Mouse (Mus musculus) monocyte, adult 59 days (primary cell): ENCODE data around the gene Gmds. TPM values are rescaled to one million over a fixed set of nuclear protein-coding genes. Genes with fewer than 3 reads are reported as not detected.

Source experiments
- total RNA-seq, 2 experiments: library from RNA; stranded (reverse); gene quantifications; one replicate each; pipeline ENCODE4 v1.2.4; 2023

Gmds gene
- 1 to 10 TPM; 5.7 to 5.9 TPM for total RNA-seq

DNA sequence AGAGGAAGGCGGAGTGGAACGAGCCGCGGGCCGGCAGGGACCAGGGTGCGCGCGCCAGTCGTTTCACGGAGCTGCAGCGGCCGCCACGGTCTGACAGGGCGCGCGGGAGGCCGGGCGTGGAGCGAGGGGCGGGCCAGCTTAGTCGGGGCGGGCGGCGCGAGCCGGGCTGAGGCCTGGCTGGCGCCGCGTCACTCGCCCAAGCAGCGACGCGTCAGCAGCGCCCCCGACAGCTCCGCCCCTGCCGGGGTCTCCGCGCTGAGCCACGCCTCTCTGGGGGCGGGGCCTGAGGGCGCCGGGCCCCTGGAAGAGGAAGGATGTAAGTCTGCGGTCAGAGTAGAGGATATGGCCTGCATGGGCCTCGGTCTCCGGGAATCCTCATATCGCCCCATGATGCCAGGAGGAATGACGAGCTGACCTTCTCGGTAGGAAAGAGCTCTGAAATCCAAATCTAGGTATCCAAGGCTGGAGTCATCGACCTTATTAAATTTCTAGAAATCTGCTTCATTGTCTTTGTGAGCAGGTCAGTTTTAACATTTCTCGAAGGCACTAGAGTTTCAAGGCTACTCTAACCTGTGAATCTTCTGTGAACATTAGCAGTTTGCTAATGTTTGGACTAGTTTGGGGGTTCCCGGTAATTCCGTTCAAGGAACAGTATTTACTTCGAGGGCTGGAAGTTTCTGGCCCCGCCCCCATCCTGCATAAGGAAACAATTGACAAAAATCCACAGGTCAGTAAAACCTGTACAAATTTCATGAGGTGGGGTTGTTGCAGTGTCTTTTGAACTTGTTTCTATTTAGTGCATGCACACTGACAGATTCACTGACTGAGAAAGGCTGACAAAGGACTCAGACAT lies at the start of gene Gmds:
Gene Gmds, minus strand, starts transcription at position 228 of the 853 bp plus-strand sequence.

DNA sequence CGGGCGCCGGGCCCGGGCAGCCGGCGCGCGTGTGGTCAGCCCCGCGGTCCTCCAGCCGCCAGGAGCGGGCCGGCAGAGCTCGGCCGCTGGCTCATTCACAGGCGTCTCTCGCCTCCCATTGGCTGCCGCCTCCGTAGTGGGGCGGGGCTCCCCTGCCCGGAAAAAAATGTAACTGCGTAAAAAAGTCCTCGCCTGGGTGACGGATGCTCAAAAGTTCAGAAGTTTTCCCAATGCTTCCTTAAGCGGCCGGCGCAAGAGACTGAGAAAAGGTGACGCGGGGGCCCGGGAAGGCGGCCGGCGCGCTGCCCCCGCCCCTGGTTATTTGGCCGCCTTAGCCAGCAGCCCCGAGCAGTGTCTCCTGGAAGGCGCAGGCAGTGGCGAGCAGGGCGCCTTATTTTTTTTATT lies 532.1 kb downstream of the Gmds start, which contains the start of gene Foxc1:
Gene Foxc1, plus strand, starts transcription at position 206 of the 405 bp plus-strand sequence.

